Mouse (Mus musculus) liver, postnatal 0 days (tissue): ENCODE measurements around the gene Tmem121. TPM values are rescaled to one million over a fixed set of nuclear protein-coding genes. Genes with fewer than 3 reads are reported as not detected.

ENCODE experiments used
- ATAC-seq: fragments of 200-750 bp; cut with Nextera tagmentation; 2 replicates; pipeline ENCODE4 v1.8.0; 2017; ENCODE audit warnings: mild to moderate bottlenecking, moderate library complexity
- DNase-seq: peaks from one replicate; pipeline ENCODE4 v3.0.0-alpha.2; 2016
- H3K27ac ChIP-seq: fragments of 300-500 bp; sonication (generic); 2 replicates; pipeline ENCODE4 v1.5.1; 2014; ENCODE audit warnings: antibody characterized with exemption, moderate library complexity, mild to moderate bottlenecking, low read depth
- H3K27me3 ChIP-seq: fragments of 300-500 bp; sonication (generic); 2 replicates; pipeline ENCODE4 v1.6.1; 2014; ENCODE audit warnings: low read length, control low read depth, mixed read lengths; ENCODE audit not compliant: insufficient read depth
- H3K36me3 ChIP-seq: fragments of 300-500 bp; sonication (generic); replicated peaks from 2 replicates; pipeline ENCODE4 v1.6.1; 2014; ENCODE audit warnings: mild to moderate bottlenecking, control low read depth, low read length, moderate library complexity, mixed read lengths; ENCODE audit not compliant: insufficient read depth
- H3K4me1 ChIP-seq: fragments of 300-500 bp; sonication (generic); 2 replicates; pipeline ENCODE4 v1.6.1; 2014; ENCODE audit warnings: antibody characterized with exemption, mild to moderate bottlenecking, control low read depth; ENCODE audit not compliant: insufficient read depth
- H3K4me2 ChIP-seq: fragments of 300-500 bp; sonication (generic); 2 replicates; pipeline ENCODE4 v1.6.1; 2014; ENCODE audit warnings: low read depth, mild to moderate bottlenecking, low read length, moderate library complexity, mixed read lengths
- H3K4me3 ChIP-seq: fragments of 300-500 bp; sonication (generic); 2 replicates; pipeline ENCODE4 v1.5.1; 2014; ENCODE audit warnings: low read depth, low read length
- H3K9ac ChIP-seq: fragments of 300-500 bp; sonication (generic); replicated peaks from 2 replicates; pipeline ENCODE4 v1.6.1; 2014; ENCODE audit warnings: mild to moderate bottlenecking, moderate library complexity
- H3K9me3 ChIP-seq: fragments of 300-500 bp; sonication (generic); 2 replicates; pipeline ENCODE4 v1.6.1; 2016; ENCODE audit warnings: mild to moderate bottlenecking, control low read depth, low read length, mixed read lengths
- CTCF ChIP-seq: sonication (generic); IDR thresholded peaks from 2 replicates; pipeline ENCODE4 v1.5.1; 2016; ENCODE audit warnings: antibody characterized with exemption, low read depth
- EP300 ChIP-seq: IDR thresholded peaks from 2 replicates; pipeline ENCODE4 v1.6.1; 2016; ENCODE audit warnings: antibody characterized with exemption, low read depth, mild to moderate bottlenecking
- WGBS: fragments of 180-500 bp; shearing (Covaris S2); extraction: QIAGEN DNeasy Blood & Tissue Kit; methylation state at CpG from one replicate; pipeline ENCODE4 v1.1.7; 2014; ENCODE audit not compliant: insufficient replicate concordance; 5-methylcytosine and 5-hydroxymethylcytosine counted together
- polyA plus RNA-seq: library from polyadenylated mRNA; unstranded; fragments of >200 nt; fragmentation: Nextera tagmentation; extraction: Ambion mirVana; gene quantifications from 2 replicates; pipeline ENCODE4 v1.2.1, GENCODE M21; 2015

The Tmem121 gene
- polyA plus RNA-seq, 1 experiment from 2014 or later: 0.21 TPM

- TF ChIP-seq EP300 (no peak), CTCF (no peak)
- H3K9me3 ChIP-seq: no peaks in the 10 kb centered on the region
- no peak overlapping the region for H3K4me2 ChIP-seq
- H3K27ac ChIP-seq: no peak overlapping the region
- no peaks in the 10 kb centered on the region for H3K27me3 ChIP-seq
- no peak for DNase-seq
- 87% methylated on average over 25 of the region's 25 CpGs for WGBS
- no peak overlapping the region for H3K9ac ChIP-seq
- no peak overlapping the region for H3K4me3 ChIP-seq
- no peak for ATAC-seq
- no peaks in the 10 kb centered on the region for H3K36me3 ChIP-seq
- H3K4me1 ChIP-seq: no peaks in the 10 kb centered on the region
Measured at GRCm38 (mm10) chr12:113214072-113214808, 28.5 kb downstream of the Tmem121 start.

GRCm38 (mm10) chr12:113214972-113215666 lies 29.4 kb downstream of the Tmem121 start:
- DNase-seq: no peak
- Histone ChIP-seq H3K9me3 (no peaks in the 10 kb centered on the region), H3K4me3 (no peak overlapping the region), H3K9ac (no peak overlapping the region), H3K36me3 (no peaks in the 10 kb centered on the region), H3K27ac (no peak overlapping the region), H3K4me2 (no peak overlapping the region), H3K4me1 (no peaks in the 10 kb centered on the region), H3K27me3 (no peaks in the 10 kb centered on the region)
- 73% methylated on average over 16 of the region's 16 CpGs for WGBS
- no peak for TF ChIP-seq EP300
- TF ChIP-seq CTCF: no peak
- ATAC-seq: no peak

- Histone ChIP-seq H3K9ac (no peak overlapping the region), H3K36me3 (no peaks in the 10 kb centered on the region), H3K4me2 (no peak overlapping the region), H3K27me3 (no peaks in the 10 kb centered on the region), H3K4me3 (no peak overlapping the region), H3K9me3 (no peaks in the 10 kb centered on the region), H3K27ac (no peak overlapping the region), H3K4me1 (no peaks in the 10 kb centered on the region)
- DNase-seq: peak; percentile 77
- 10% methylated on average over 6 of the region's 6 CpGs for WGBS
- TF ChIP-seq EP300: no peak
- TF ChIP-seq CTCF: peak; percentile 86
- ATAC-seq: peak; percentile 47
Measured at GRCm38 (mm10) chr12:113215667-113216346, 30.1 kb downstream of the Tmem121 start.

GRCm38 (mm10) chr12:113217306-113218242 lies 31.8 kb downstream of the Tmem121 start:
- Histone ChIP-seq H3K27me3 (no peaks in the 10 kb centered on the region), H3K27ac (no peak overlapping the region), H3K36me3 (no peaks in the 10 kb centered on the region), H3K4me1 (no peaks in the 10 kb centered on the region), H3K4me2 (no peak overlapping the region), H3K9ac (no peak overlapping the region), H3K9me3 (no peaks in the 10 kb centered on the region), H3K4me3 (no peak overlapping the region)
- ATAC-seq: peak; percentile 26; the same call in 1 of the 2 replicates
- TF ChIP-seq CTCF (peak; percentile 97), EP300 (no peak)
- DNase-seq: peak; percentile 84
- WGBS: 26% methylated on average over 11 of the region's 11 CpGs

GRCm38 (mm10) chr12:113219867-113220266 lies 34.1 kb downstream of the Tmem121 start:
- TF ChIP-seq EP300 (no peak), CTCF (peak; percentile 90)
- DNase-seq: peak; percentile 68
- Histone ChIP-seq H3K9me3 (no peaks in the 10 kb centered on the region), H3K9ac (no peak overlapping the region), H3K27me3 (no peaks in the 10 kb centered on the region), H3K4me1 (no peaks in the 10 kb centered on the region), H3K4me2 (no peak overlapping the region), H3K36me3 (no peaks in the 10 kb centered on the region), H3K4me3 (no peak overlapping the region), H3K27ac (no peak overlapping the region)
- WGBS: 34% methylated on average over 4 of the region's 4 CpGs
- 0 out of 2 replicates have a peak, but pooled peaks have one; percentile 7 for ATAC-seq
